Mouse (Mus musculus): ENCODE measurements around the gene Gm10490.

DNA sequence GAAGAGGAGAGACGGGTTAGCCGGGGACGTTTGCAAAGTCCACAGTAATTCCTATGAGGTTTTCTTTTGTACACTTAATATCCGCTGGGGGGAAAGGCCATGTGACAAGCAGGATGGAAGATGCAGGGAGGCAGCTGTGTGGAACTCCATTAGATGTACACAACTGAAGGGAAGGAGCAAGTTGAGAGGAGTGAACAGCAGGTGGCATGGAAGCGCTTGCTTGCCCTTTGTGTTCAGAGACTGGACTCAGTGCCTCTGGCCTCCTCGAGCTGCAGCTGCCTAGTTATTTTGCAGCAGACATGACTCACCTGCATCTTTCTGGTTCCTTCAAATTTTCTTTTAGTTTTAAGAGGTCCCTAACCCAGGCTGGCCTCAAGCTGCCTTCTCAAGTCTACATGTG, 1.1 kb downstream of the Gm10490 start:
- TF ChIP-seq POLR2A (IDR thresholded peaks at IDR 0.05; ENCODE audit: borderline replicate concordance, insufficient read depth, low read length), result no peak
- TF ChIP-seq CTCF (IDR thresholded peaks at IDR 0.05; ENCODE audit: borderline replicate concordance, insufficient read depth, low read depth, low read length), result no peak
